Mouse (Mus musculus) cerebellum, adult 11 months (tissue): Measurements from ENCODE around the gene Kctd7.

Experiments
- DNase-seq: peaks from one replicate; pipeline ENCODE4 v3.0.0; 2022

Kctd7 gene

DNA sequence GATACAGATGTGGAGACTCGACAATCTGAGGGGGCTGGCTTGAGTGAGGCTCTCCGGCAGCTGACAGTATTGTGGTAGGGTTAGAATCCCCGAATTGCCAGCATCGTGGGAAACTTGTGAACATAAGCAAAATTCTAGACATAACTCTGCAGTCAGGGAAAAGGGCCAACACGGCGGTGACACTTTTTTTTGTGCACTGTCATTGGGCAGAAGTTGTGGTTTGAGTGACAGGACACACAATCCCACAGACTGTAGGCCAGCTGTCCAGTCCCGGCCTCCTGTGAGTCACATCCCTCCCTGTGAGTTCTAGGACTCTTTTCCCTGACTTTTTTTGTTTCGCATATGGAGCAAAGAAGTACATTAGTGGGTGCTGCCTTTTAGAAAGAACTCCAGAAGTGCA lies 1.3 kb downstream of the Kctd7 start:
- no peak for DNase-seq

DNA sequence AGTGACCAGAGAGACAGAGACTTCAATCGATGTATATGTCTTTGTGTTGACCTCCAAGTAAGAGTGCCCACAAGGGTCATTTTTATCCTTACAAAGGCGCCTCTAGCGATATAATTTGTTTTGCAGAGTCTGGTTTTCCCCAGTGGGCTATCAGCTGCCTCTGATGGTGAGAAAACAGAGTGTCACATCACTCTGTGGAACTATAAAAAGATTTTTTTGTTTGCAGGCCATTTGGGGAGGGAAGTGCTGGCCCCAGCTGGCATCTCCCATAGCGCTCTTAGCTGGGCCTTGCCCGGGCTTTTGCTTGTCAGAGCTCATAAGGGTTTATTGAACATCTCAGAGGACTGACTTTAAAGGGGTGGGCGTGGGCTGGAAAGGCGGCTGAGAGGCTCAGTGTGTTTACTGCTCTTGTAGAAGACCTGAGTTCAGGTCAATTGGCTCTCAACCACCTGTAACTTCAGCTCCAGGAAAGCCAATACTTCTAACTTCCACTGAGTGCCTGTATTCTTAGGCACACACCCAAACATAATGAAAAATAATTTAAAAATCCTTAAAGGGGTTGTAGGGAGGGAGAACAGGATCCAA lies 5.2 kb downstream of the Kctd7 start:
- DNase-seq, result no peak

DNA sequence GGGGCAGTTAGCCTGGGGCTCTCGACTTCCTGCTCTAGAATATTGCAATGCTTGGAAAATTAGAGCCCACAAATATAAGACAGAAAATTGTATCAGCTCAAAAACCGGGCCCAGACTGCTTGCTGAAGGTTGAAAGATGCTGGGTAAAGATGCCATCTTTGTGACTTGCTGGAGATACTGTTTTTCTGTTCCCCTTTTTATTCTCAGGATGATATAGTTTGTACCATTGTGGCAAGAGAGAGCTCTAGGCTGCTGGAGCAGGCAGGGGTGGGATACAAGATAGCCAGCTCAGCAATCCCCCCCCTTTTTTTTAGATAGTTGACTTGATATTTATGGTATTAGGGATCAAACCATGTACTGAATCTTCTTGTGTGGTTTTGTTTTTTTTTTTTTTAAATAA lies 9.6 kb downstream of the Kctd7 start:
- no peak for DNase-seq

DNA sequence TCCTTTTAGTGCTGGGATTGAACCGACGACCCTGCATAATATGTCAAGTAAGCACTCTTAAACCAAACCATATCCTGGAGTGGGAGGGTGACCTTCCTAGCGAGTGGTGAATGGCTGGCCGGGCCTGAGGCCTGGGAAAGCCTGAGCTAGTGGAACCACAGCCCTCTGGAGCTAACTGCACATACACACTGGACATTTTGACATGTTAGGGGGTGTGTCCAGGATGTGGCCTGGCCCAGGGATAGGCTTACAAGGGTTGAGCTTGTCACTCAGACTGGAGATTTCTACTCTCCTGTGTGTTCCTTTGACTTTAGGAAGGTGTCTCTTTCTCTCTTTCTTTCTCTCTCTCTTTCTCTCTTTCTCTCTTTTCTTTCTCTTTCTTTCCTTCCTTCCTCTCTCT lies 13.9 kb downstream of the Kctd7 start:
- no peak for DNase-seq

DNA sequence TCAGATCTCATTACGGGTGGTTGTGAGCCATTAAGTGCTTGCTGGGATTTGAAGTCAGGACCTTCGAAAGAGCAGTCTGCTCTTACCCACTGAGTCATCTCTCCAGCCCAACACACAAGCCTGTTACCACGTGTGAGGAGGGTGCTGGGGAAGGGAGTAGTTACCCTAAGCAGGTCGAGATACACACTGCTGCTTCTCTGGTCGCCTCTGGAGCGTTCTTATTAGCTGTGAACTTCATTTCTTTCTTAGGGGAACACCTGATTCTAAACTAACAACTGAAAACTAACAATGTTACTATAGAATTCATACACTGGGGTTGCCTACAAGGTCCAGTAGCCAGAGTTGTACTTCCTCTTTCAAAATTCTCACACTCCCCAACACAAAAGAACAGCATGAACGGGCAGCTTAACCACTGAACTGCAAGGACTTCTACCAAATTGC lies 15.1 kb downstream of the Kctd7 start:
- no peak for DNase-seq

DNA sequence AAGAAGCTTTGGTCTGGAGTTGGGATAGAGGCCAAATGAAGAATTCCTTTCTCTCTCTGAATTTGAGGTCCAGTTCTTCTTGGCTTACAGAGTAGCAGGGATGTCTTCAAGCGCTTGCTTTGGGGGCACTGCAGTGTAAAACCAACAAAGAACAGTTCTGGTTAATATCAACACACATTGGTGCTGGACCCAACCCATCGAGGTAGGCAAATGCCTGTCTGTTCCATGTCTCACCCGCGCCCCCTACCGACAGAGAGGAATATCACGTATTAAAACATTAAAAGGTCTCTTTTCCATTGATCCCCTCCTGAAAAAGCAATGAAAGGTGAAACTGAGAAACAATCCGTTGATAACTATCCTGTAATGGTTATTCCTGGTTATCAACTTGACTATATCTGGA lies 19.0 kb downstream of the Kctd7 start:
- DNase-seq, result peak; percentile 71

DNA sequence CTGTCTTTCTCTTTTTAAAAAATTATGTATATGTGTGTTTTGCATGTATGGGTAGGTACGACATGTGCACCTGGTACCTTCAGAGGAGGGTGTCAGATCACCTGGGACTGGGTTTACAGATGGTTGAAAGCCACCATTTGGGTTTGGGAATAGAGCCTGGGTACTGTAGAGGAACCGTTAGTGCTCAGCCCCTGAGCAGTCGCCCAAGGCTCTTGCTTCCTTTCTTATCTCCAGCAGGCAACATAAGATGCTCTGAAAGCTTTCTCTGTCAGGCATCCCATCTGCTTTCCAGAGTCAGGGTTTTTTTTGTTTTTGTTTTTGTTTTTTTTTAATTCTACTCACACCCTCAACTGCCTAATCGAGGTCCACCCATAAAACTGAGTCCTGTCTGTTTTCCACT lies 20.6 kb downstream of the Kctd7 start:
- DNase-seq, result no peak

DNA sequence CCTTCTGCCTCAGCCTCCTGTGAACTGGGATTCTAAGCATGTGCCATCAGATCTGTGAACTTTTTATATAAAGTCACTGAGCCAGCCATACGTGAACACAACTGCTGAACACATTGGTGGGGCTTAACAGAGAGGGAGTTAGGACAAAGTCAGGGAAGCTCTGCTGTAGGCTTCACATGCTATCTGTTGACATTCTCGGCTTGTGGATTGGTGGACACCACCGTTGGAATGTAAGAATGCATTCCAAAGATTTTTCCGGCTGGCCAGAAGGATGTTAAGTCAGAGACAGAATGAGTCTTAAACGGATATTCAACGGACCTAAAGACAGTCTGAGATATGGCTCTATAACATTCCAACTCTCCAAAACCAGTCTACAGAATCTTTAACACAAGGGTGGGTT lies 24.4 kb downstream of the Kctd7 start:
- DNase-seq, result no peak

DNA sequence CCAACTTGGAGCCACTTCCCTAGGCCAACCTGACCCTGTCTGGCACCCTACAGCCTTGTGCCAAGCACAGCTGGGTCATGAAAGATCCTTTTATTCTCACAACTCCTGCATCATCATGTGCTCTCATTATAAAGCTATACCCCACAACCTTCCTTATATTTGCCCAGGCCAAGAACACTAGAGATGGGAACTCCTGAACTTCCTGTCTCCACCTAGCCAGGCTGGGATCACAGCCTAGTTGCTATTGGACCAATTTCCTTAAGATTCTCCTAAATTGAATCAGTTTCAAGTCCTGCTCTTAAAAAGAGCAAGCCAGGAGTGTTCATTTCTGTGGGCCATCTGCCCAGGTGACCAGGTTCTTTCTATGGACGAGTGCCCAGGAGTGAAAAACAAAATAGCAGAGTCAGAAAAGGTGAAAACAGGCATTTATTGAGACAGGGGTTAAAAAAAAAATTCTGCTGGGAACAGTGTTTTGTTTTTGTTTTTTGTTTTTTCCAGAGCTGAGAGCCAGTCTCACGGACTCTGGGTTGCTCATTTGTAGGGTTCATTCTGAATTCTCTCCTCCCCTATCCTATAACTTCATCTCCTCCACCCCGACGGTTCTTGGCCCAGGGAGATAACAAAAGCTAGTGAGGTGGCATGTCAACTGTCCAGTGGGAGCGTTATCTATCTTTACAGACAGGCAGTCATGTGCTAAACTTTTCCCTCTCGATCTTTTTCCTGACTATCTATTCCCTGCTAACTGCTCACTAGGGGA lies 26.2 kb downstream of the Kctd7 start:
- DNase-seq, result no peak

DNA sequence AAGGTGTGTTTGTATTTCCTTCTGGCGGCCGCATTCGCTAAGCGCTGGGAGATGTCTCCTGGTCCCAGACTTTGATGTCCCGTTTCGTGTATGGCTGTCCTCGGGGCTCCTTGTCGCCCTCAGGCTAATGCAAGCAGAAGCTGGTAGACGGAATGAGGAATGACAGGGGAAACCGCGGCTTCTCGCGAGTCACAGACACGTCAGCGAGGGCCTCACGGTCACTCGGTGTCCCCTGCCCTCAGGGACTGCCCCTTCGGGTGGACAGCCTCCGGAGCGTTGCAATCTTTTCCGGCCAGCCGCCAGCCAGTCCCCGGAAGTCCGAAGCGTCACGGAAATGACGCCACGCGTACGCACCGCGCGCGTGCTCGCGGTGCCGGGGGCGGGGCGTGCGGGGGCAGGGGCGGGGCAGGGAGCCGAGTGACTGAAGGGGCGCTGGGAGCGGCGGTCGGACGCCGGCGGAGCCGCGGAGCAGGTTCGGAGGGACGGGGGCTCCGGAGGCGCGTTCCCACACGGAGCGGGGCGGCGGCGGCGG lies 26.8 kb downstream of the Kctd7 start, which contains the start of gene Rabgef1:
Gene Rabgef1 (plus strand): TSS at position 376 of the 532 bp plus-strand sequence.
- peak; percentile 91 for DNase-seq

DNA sequence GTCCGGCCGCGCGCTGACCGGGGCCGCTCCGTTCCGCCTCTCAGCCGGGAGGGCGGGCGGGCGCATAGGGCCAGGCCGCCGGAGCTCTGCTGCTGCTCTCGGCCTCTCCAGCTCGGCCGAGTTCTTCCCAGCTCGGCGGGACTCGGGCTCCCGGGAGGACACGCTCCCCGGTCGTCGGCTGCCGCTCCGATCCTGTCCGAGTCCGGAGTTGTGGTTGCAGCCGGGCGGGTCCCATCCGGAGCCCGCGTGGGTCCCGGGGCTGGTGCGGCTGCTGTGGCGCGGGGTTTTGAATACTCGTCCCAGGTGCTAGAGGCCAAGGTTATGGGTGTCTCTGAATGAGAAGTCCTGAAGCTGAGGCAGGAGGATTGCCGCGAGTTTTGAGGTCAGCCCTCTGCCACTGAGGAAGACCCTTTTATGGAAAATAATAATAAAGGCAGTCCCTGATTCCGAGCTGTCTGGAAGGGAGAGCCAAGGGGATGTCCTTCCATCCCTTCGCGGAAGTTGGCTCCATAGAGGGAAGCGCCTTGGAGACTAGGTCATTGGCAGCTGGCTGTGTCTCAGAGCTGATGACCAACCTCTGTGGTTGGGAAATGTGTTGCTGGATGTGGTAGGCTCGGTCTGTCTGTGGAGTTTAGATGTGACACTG lies 27.4 kb downstream of the Kctd7 start:
- DNase-seq, result no peak

DNA sequence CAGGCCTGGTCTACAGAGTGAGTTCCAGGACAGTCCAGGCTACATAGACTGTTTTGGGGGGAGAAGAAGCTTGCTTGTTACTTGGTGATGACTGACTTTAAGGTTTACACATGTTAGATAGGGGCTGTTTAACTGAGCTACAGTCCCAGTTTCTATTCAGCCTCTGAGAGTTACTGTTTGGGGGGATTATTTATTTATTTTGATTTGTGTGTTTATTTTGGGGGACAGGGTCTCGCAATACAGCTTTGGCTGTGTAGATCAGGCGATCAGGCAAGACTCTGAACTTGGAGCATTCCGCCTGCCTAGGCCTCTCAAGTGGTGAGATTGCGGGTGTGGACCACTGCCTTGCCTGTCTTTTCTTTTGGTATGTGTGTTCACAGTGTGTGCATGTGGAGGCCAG lies 28.4 kb downstream of the Kctd7 start:
- no peak for DNase-seq

DNA sequence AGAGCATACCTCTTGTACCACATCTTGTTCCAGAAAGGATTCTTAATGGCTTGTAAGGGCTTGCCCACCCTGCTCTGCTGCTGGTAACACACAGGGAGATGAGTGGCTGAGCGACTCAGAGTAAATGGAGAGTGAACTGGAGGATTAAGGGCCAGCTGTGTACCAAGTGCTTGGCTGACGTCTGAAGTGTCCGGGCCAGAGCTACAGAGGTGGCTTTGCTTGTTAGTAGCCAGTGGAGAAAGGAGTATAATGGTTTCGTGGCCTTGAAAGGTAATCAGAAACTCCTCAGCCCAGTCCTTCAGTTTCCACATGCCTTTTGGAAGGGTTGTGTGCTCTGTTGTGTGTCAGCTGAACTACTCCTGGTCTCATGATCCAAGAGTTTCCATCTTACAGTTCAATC lies 33.2 kb downstream of the Kctd7 start:
- no peak for DNase-seq

DNA sequence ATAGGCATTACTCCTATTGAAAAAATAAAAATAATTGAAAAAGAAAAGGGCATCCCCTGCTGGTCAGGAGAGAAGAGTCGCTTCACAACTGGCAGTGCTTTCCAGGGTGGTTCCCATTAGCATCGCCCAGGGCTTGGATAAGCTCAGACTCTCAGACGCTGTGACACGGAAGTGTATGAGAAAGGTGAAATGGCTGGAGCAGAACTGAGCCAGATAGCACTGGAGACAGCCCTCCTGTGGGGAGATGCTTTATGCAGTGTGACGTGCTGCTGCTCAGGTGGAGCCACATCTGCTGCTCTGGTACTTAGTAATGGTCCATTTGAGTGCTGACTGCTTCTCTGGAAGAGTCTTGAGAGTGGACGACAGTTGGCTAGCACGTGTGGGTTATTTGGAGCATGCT lies 35.7 kb downstream of the Kctd7 start:
- DNase-seq, result no peak

DNA sequence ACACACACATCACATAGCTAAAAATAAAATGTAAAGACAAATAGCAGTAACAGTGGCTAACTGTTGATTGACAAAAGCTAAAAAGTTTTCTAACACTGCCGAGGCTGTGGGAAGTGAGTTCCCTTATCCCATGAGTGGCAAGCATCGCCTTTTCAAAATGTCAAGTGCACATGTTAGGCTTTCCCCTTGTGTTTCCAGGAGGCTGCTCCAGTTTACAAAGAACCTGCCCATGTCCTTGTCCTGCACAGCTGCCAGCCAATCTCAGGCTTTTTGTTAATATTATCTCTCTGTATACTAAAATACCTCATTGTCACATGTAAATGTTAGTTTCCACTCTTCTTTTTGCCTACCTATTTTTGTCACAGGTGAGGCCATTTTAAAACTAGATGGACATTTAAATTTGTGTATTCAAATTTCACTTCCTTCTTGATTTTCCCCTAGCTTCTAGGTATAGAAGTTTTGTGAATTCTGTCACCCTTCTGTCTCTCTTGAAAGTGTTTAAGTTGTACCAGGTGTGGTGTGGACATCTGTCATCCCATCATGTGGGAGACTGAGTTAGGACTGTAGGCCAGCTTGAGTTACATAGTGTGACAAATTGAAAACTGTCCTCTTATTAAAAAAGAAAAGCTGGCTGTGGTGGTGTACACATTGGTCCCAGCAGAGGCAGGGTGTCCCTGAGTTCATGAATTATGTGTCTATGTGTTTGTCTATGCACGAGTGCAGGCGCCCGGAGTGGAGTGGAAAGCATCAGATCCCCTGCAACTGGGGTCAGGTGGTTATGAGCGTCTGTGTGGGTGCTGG lies 37.3 kb downstream of the Kctd7 start:
- no peak for DNase-seq

DNA sequence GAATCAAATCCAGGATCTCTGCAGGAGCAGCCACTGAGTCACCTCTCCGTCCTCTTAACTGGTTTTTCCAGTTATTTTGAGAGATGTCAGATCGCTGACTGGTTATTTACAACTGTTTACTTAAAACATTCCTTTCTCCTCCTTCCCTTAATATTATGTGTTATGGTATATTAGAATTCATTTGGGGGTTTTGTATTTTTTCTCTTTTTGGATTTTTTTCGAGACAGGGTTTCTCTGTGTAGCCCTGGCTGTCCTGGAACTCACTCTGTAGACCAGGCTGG lies 37.8 kb downstream of the Kctd7 start:
- no peak for DNase-seq

DNA sequence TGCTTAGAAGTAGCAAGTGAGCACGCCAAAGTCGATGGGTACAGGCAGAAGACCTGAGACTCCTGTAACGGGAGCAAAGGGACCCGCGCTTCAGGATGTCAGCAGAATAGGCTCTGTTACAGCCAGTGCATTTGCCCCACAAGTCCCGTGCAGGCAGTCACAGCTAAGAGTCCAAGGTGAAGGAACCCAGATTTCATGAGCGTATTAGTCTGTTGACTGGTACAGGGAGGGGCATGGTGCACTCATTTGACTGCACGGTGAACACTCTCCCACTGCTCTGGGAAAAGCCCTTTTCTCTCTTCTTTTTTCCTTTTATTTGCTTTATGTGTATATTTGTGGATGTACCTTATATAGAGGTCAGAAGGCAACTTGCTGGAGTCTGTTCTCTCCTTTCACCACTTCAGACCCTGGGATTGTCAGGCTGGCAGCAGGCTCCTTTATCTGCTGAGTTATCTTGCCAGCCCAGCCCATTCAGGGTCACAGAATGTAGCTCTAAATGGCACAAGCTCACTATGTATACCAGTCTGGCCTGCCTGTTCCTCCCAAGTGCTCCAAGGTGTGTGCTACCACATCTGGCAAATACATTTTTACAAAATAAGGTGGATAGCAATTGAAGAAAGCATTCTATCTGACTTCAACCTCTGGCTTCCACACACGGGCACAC lies 39.7 kb downstream of the Kctd7 start:
- no peak for DNase-seq

DNA sequence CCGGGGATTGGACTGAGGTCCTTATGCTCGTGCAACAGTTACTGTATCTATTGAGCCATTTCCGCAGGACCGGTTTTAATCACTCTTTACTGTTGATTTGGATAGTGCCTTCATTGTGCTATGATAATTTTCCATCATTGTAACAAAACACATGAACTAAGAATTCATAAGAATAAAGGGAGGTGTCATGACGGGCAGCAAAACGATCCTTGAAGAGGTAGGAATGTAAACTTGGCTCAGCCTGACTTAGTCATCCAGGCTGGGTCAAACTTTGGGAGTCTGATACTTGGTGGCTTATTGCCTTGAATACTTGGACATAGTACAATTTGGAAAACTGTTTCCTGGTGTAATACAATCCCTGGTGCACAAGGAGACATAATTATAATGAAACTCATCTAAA lies 40.7 kb downstream of the Kctd7 start:
- no peak for DNase-seq

DNA sequence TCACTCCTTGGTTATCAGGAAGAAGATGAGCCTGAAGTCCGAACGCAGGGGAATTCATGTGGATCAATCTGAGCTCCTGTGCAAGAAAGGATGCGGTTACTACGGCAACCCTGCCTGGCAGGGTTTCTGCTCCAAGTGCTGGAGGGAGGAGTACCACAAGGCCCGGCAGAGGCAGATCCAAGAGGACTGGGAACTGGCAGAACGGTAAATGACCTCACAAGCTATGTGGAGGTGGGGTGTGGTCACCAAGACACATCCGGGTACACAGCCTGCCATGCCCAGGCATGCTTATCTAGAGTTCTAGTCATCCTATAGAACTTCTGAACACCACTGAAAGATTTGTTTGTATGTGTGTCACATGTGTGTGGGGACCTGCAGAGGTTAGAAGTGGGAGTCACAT lies 42.7 kb downstream of the Kctd7 start:
- no peak for DNase-seq

DNA sequence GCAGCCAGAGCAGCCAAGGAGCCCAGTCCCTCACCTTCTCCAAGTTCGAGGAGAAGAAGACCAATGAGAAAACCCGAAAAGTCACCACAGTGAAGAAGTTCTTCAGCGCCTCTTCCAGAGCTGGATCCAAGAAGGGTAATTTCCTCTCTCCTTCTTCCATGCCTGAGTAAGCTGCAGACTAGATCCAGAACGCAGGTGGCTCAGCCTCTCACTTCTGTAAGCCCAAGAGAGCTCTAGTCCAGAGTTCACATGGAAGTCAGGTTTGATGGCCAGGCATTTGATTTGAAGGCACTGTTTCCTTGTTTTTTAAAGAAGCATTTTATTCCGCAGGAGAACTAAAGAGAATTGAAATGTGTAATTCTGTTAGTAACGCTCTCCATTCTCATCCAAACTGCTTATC lies 46.2 kb downstream of the Kctd7 start:
- DNase-seq, result no peak

DNA sequence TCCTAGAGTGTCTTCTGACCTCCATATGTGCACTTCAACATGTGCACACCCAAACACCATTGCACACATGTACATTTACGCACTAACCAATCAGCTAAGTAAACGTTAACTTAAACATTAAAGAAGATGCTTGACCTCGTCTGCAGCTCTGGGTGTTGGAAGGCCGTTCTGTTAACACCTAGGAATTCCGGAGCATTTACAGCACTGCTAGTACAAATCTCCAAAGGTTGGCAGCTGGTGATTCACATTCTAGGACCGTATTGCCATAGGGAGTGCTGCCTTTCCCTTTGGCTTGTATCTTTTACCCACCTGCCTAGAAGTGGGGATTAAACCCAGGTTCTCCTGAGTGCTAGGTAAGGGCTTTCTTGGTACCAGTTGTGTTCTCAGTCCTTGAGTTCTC lies 47.2 kb downstream of the Kctd7 start:
- no peak for DNase-seq

DNA sequence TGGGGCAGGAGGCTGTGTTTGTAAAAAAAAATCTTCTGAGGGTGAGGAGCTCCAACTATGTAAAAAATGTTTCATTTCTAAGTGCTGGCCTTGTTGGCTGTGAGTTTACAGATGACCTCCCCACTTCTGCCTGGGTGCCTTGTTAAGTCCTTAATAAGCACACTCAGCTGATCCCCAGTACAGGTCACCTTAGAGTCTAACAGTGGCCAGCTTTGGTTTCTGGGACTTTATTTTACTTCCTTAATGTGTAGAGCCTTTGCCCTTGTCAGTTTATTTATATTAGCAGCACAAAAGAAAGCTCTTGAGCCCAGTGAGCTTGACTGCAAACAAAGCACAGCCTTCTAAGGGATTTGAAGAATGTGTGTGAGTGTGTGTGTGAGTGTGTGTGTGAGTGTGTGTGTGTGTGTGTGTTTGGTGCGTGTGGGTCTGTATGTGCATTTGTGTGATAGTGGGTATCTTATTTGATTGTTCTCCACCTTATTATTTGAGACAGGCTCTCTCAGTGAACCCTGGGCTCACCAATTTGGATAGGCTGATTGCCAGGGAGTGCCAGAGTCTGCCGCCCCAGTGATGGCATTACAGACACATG lies 47.8 kb downstream of the Kctd7 start:
- no peak for DNase-seq

DNA sequence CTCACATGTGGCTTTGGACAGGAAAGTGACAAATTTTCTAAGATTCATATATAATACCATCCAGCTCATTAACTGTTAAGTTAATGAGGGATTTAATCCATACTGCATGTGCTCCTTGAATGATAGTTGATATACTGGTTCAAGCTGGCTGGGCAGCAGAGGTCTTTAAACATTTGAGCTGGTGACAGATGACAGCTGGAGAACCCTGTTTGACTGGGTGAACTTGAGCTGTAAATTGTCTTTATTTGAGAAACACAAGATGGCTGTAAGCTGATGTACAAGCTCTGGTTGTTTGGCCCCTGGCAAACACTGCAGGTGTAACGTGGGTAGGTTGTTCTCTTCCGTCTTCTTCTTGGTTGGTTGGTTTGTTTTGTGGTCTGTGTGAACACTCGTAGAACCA lies 49.1 kb downstream of the Kctd7 start:
- no peak for DNase-seq
